ENCODE assay signal across 20 mouse cellular contexts in genomic region chr1:91035266-91035665, GRCm38 (mm10).
"Had no signal": no experiment of that assay in that cellular context is flagged by ENCODE, and none has a peak within 500 bp of the region (broad histone marks: within the 10 kb centered on the region; RNA-seq: fewer than 3 reads in every experiment).

No protein-coding gene starts in this region.

- ATAC-seq: midbrain, embryonic 13.5 days; midbrain, embryonic 16.5 days had no signal

- H3K4me3 ChIP-seq: kidney, embryonic 15.5 days; left cerebral cortex, adult 2 months; megakaryocyte, embryonic 14.5 days; midbrain, embryonic 10.5 days; midbrain, embryonic 13.5 days; myocyte; neural tube, embryonic 13.5 days; stomach, embryonic 15.5 days had no signal

- H3K4me2 ChIP-seq: kidney, embryonic 15.5 days; liver, embryonic 11.5 days; midbrain, embryonic 13.5 days; neural tube, embryonic 13.5 days; stomach, embryonic 15.5 days had no signal

- H3K9me3 ChIP-seq: kidney, embryonic 15.5 days; midbrain, embryonic 10.5 days; midbrain, embryonic 13.5 days; neural tube, embryonic 13.5 days; stomach, embryonic 15.5 days had no signal

- H3K9ac ChIP-seq: kidney, embryonic 15.5 days; liver, embryonic 14.5 days; midbrain, embryonic 13.5 days; neural tube, embryonic 13.5 days; stomach, embryonic 15.5 days had no signal

- H3K27me3 ChIP-seq: kidney, embryonic 15.5 days; megakaryocyte, embryonic 14.5 days; midbrain, embryonic 13.5 days; neural tube, embryonic 13.5 days; stomach, embryonic 15.5 days had no signal

- H3K27ac ChIP-seq: kidney, embryonic 15.5 days; left cerebral cortex, adult 2 months; liver, embryonic 14.5 days; midbrain, embryonic 10.5 days; midbrain, embryonic 13.5 days; neural tube, embryonic 13.5 days; stomach, embryonic 15.5 days had no signal

- DNase-seq: kidney, adult 8-10 months; kidney, postnatal 10 days; kidney, postnatal 36 days; layer of hippocampus, postnatal 36 days; lung, adult 2 months; retina, postnatal 1 day; right cerebral cortex, postnatal 25 days; spleen, adult 18-20 months; thymus, postnatal 25 days had no signal

- H3K36me3 ChIP-seq: kidney, embryonic 15.5 days; midbrain, embryonic 10.5 days; midbrain, embryonic 13.5 days; neural tube, embryonic 13.5 days; stomach, embryonic 15.5 days had no signal
